Mouse (Mus musculus) thymus, postnatal 4 days (tissue): ENCODE measurements around the gene Cpne6.
A peak's percentile ranks its signal among the peaks of the same experiment; 100 is the strongest.

Experiments used
- DNase-seq: peaks from one replicate; pipeline ENCODE4 v3.0.0; 2021

The Cpne6 gene

GRCm38 (mm10) chr14:55505612-55506011 lies 4.6 kb upstream of the Cpne6 start:
- DNase-seq = no peak

DNA sequence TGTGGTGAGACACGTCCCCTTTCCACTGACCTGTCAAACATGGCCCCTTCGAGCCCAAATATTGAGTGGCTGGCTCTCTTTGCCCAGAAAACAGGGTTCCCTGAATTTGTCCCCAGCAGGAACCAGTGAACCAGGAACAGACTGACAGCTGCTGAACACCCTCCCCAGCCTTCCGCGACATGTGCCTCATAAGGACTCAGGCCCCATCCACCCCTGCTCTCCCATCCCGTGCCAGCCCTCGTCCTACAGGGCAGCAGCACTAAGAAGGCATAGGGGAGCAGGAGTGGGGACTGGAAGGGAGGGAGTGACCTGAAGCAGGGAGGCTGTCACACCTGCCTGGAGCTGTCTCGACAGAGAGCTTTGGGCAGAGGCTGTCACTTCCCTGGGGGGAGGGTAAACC lies 2.4 kb upstream of the Cpne6 start:
- DNase-seq = no peak

GRCm38 (mm10) chr14:55509540-55509939 lies 705 bp upstream of the Cpne6 start:
- no peak for DNase-seq

DNA sequence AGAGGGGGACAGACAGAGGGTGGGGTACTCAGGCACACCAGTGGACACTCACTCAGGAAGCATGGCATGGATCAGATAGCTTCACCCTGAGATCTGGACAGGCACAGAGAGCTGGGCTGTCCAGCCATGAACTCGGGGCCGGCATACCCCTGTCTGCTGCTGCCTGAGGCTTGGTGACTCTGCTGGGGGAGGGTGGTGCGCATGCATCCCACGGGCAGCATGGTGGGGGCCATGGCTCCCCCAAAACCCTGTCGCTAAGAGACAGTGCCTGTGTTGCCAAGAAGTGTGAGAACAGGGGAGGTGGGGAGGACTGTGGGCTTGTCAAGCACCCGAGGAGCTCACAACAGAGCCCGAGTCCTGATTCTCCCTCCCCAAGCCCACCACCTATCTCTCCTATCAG lies 792 bp downstream of the Cpne6 start:
- DNase-seq = no peak

GRCm38 (mm10) chr14:55513927-55514326 lies 3.7 kb downstream of the Cpne6 start:
- no peak for DNase-seq

DNA sequence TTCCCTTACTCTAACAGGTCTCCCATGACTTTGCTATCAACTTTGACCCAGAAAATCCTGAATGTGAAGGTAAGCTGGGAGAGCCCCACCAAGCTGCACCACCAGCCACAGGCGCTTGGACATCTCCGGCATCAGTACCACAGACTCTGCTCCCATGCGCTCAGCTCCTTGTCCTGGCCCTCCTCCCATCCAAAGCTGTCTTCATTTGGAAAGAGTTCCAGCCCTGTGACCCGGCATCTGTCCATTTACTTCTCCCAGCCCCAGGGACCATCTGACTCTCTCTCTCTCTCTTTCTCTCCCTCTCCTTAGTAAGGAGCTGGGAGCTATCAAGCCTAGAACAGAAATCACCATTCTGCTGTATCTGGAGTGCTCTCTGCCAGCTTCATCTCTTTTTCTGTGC lies 5.6 kb downstream of the Cpne6 start:
- no peak for DNase-seq

DNA sequence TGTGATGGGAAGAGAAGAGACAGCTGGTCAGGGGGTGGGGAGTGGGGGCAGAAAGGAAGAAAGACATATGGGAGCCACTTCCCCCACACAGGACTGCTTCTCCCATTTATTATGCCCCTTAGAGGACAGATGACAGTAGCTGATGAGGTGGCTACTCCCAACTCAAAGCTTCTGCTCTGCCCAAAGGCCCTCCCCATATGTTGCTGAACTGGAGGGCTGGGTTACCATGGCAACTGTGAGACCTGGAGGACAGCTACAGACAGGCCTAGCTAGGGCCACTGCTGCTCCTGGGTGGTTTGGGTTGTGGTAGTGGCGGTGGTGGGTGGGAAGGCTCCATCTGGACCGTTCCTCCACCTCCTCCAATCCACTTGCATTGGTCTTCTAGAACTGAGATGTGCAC lies 8.7 kb downstream of the Cpne6 start:
- DNase-seq = no peak

DNA sequence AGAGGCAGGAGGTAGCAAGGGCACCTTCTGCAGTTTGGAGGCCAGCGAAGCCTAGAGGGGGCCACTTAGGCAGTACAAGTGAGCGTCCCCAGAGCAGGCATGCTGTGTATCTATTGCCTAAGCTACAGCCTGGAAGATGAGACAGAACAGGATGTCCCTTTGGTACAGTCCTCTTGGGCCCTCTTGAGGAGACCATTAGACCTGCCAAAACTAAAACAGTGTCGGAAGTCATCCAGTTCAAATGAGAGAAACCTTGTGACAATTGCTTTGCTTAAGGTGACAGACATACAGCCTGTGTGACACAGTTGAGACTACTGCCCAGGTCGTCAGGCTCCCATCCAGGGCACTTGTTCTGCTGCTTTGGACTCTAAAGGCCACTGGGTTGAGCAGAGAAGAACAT lies 9.4 kb downstream of the Cpne6 start:
- no peak for DNase-seq

DNA sequence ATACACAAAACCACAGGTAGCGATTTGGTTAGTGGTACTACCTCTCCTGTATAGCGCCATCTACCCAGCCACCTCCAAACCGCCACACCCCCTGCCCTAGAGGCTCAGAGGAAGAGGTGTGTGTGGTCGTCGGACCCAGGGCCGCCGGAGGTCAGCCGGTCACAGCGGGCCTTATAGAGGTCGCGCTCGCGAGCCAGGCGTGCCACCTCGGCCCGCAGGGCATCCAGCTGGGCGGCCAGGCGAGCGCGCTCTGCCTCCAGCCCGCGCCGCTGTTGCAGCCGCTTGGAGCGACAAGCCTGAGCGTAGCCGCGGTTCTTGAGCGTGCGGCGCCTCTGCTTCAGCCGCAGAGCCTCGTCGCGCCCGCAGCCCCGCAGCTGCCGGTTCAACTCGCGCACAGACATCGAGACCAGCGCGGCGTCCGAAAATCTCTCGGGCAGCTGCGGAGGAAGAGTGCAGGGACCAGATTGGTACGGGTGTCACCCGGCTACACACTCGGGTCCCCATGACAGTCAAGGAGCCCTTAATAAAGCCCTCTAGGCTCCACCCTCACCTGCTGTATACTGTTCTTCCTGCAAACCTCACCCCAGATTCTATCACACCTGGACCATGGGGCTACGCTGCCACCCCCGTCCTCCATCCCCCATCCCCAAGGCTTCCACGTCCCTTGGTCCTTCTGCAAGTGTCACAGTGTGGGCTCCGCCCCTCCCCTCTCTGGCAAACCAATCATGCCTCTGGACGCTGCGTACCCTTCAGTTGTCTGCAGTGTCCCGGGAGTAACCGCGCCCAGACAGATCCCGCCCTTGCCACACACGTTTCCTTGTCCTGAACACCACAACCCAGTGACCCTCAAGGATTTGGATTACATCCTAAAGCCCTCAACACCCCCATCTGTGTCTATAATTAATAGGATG lies 10.5 kb downstream of the Cpne6 start:
- peak; percentile 41 for DNase-seq

- DNase-seq = no peak
Measured at GRCm38 (mm10) chr14:55524062-55524461, 13.8 kb downstream of the Cpne6 start.

DNA sequence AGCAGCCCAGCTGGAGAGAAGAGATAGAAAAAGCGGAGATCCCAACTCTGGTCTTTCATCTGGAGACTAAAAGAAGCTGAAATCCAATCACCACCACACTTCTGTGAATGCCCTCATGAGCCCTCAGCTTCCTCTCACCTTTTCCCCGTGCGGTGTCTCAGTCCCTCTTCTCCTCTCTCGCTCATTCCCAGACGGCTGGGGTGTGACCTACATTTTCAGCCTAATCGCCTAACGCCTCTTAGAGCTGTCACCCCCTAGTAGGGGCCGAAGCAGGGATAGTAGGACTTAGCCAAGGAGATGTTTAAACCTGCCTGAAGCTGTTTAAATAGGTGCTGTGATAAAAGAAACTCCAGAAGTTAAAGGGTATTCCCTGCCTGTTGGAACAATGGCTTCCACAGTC lies 14.5 kb downstream of the Cpne6 start, which contains the start of gene Nrl:
Nrl (minus strand) TSS at position 197 of the 400 bp plus-strand sequence.
- DNase-seq = no peak

DNA sequence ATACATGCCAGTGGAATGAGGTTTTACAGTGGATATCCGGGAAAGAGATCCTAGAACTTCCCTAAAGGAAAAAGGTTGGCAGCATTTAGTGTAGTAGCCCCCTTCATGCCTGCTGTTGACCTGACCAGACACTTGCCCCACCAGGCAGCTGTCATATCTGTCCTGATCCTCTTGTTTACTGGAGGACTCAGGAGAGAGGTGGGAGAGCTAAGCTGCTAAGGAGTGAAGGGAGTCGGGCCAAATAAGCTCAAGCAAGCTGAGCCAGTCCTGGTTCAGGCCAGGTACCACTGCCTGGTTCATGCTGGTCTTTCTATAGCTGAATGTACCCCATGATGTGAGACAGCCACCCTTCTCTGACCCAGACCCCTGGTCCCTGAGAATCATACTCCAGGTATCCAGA lies 16.4 kb downstream of the Cpne6 start:
- DNase-seq = no peak

DNA sequence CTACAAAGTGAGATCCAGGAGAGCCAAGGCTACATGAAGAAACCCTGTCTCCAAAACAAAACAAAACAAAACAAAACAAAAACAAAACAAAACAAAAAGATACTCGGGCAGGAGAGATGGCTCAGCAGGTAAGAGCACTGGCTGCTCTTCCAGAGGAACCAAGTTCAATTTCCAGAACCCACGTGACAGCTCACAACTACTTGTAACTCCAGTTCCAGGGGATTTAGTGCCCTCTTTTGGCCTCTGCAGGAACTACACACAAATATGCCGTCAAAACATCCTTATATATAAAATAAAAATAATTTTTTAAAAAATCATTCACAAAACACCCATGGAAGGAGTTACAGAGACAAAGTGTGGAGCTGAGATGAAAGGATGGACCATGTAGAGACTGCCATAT lies 17.7 kb downstream of the Cpne6 start:
- peak; percentile 51 for DNase-seq

DNA sequence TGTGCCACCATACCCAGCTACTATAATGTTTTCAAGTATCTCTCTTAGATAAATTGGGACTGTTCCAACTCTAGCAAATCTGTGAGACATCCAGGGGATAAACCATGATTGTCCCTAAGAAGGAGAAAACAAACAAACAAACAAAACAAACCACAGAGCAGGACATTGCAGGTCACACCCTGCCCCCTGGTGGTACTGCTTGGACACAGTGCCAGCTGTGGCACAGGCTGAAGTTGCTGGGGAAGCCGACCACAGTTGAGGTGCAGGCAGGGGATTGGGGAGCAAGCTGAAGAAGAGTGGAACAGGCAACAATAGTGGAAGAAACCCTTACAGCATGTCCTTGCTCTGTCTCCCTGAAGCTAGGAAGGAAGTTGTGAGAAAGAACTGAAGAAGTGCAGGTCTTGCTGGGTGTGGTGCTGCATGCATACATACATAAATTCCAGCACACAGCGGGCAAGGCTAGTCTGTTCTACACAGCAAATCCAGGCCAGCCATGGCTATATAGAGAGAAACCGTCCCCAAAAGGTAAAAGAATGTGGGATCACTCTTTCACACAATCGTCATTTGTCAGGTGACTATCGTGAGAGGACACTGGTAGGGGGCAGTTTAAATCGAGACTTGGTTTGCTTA lies 26.0 kb downstream of the Cpne6 start:
- DNase-seq = peak; percentile 71

GRCm38 (mm10) chr14:55540067-55540786 lies 30.0 kb downstream of the Cpne6 start, which contains the start of gene Pck2:
Pck2 (plus strand) TSS chr14:55540266.
- peak; percentile 38 for DNase-seq

DNA sequence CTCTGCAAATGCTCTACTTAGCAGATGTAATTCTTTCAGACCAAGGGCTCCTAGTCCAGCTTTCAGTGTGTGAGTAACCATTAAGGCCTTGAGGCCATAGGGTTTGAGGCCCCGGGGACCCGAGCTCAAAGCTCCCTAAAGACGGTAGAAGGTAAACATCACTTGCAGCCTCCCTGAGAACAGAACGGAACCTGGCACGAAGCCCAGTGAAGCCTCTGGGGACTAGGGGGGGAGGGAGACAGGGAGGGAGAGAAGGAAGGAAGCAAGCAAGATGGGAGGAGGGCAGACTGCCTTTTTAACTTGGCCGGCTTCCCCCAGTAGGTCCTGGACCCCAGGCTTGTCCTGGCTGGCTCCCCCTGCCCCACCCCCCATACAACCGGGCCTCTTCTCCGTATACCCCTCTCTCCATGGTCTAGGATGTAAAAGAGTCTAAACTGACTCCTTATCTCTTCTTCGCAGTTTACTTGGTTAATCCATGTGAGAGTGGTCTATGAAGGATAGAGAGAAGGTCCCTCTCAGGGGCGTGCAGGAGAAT lies 30.6 kb downstream of the Cpne6 start:
- peak; percentile 38 for DNase-seq

DNA sequence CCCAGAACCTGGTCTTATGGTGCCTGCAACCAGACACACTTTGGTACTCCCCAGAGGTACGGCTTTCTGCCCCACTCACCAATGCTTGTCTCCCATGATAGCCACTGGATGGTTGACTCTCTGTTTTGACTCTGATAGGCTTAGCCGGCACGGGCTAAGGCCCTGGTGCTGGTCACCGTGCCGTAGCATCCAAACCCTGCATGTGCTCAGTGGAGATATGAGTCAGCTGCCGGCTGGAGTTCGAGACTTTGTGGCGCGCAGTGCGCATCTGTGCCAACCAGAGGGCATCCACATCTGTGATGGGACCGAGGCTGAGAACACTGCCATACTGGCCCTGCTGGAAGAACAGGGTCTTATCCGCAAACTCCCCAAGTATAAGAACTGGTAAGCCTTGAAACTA lies 32.0 kb downstream of the Cpne6 start:
- DNase-seq = no peak

DNA sequence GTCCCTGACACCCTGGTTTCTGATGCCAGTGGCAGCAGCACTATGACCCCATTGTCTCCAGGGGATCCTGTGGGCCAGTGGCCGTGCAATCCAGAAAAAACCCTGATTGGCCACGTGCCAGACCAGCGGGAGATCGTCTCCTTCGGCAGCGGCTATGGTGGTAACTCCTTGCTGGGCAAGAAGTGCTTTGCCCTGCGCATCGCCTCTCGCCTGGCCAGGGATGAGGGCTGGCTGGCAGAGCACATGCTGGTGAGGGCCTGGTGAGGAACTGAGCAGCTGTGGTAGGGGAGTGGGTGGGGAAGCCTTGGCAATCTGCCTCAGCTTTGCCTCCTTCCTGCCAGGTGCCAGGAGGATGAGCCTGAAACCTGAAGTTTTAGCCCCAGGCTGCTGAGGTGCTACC lies 34.1 kb downstream of the Cpne6 start:
- no peak for DNase-seq

DNA sequence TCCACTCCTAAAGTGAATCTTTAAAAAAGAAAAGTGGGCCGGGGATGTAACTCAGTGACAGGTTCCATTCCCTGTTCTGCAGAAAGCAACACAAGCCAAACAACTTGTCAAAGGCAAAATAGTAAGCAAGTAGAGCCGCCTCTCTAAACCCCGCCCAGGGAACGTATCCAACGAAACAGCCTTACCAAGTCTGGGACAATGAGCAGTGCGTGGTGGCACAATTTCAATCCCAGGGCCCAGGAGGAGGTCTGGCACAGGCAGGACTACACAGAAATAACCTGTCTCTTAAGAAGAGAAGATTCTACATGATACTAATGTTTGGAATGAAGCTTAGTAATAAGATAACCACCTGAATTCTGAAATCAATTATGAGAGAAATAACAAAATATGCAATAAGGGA lies 39.9 kb downstream of the Cpne6 start:
- DNase-seq = no peak

GRCm38 (mm10) chr14:55551347-55551746 lies 41.1 kb downstream of the Cpne6 start:
- DNase-seq = no peak

DNA sequence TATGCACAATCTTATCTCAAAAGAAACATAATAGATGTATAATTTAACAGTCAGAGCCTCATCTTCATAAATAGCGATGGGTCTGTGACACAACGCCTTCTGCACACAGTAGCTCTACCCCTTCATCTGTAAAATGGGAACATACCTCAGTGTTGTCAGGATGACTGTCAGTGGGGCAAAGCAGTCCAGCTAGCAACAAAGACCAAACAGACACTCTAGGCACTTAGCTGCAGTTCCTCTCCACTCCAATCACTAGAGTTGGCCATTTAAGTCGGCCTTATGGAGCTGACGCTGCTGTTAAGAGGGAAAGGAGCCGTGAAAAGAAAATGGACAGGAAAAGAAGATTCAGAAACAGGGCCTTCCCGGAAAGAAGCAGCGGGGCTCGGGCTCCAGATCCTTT lies 41.5 kb downstream of the Cpne6 start:
- no peak for DNase-seq

GRCm38 (mm10) chr14:55554635-55555034 lies 44.4 kb downstream of the Cpne6 start:
- DNase-seq = no peak

DNA sequence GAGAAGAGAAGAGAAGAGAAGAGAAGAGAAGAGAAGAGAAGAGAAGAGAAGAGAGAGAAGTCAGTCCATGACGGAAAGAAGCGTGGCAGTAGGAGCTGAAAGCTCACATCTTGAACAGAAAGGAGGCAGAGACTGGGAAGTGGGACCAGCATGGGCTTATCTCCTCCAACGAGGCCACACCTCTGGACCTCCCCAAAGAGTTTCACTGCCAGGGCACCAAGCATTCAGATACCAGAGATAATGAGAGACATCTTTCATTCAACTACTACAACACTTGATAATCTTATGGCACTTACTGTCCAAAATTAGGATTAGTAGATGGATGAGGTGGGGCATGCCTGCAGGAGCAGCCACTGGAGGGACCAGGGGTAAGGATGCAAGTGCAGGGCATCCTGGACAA lies 45.5 kb downstream of the Cpne6 start:
- no peak for DNase-seq
